Mouse (Mus musculus): ENCODE results near the gene Adamtsl2. TPM values are rescaled to one million over a fixed set of nuclear protein-coding genes. Genes with fewer than 3 reads are reported as not detected.

The Adamtsl2 gene
- total RNA-seq, 2 experiments from 2014 or later = 16.2 to 21.4 TPM

- Histone ChIP-seq H3K27ac (no peak overlapping the region), H3K4me3 (no peak overlapping the region)
- TF ChIP-seq CTCF (IDR thresholded peaks at IDR 0.05) = no peak
- intact Hi-C loops (cut with DNase I) = no loop called here
- DNase-seq (ENCODE audit: extremely low spot score in 1 of 2, low spot score in 2 of 2) = no peak
These were observed 67.7 kb downstream of the Adamtsl2 start for GRCm38 (mm10) chr2:27146840-27147239.

- Histone ChIP-seq H3K4me3 (no peak overlapping the region), H3K27ac (no peak overlapping the region)
- TF ChIP-seq CTCF (IDR thresholded peaks at IDR 0.05) = no peak
- intact Hi-C loops (cut with DNase I) = no loop called here
- peak in 1 of 2 experiments; percentile 37 for DNase-seq (ENCODE audit: extremely low spot score in 1 of 2, low spot score in 2 of 2)
These were observed 70.3 kb downstream of the Adamtsl2 start for GRCm38 (mm10) chr2:27149457-27149856.

GRCm38 (mm10) chr2:27154466-27155185, 75.4 kb downstream of the Adamtsl2 start:
- TF ChIP-seq CTCF (IDR thresholded peaks at IDR 0.05) = no peak
- H3K27ac ChIP-seq = no peak overlapping the region
- H3K4me3 ChIP-seq = no peak overlapping the region
- intact Hi-C loops (cut with DNase I) = no loop called here
- DNase-seq (ENCODE audit: extremely low spot score in 1 of 2, low spot score in 2 of 2) = no peak

GRCm38 (mm10) chr2:27156596-27156995, 77.4 kb downstream of the Adamtsl2 start:
- no peak for TF ChIP-seq CTCF (IDR thresholded peaks at IDR 0.05)
- intact Hi-C loops (cut with DNase I) = no loop called here
- Histone ChIP-seq H3K4me3 (no peak overlapping the region), H3K27ac (no peak overlapping the region)
- no peak for DNase-seq (ENCODE audit: extremely low spot score in 1 of 2, low spot score in 2 of 2)

Other genes starting within 250 kb of the Adamtsl2 start
- gene Abo, start 214.4 kb upstream of the Adamtsl2 start, total RNA-seq (2021) = not detected
- gene Surf6, start 176.5 kb upstream of the Adamtsl2 start, total RNA-seq (2021) = 10 to 100 TPM; 25.4 to 27.3 TPM
- 10 to 100 TPM; 44.5 to 46.6 TPM for gene Med22, start 168.7 kb upstream of the Adamtsl2 start, total RNA-seq (2021)
- 100 to 1,000 TPM; 208 to 232 TPM for gene Rpl7a, start 168.6 kb upstream of the Adamtsl2 start, total RNA-seq (2021)
- gene Surf2, start 163.0 kb upstream of the Adamtsl2 start, total RNA-seq (2021) = 10 to 100 TPM; 37.8 to 37.9 TPM
- 10 to 100 TPM; 96.6 to 97.2 TPM for gene Surf1, start 162.8 kb upstream of the Adamtsl2 start, total RNA-seq (2021)
- 10 to 100 TPM; 46.6 to 50.0 TPM for gene Surf4, start 145.5 kb upstream of the Adamtsl2 start, total RNA-seq (2021)
- gene Stkld1, start 145.3 kb upstream of the Adamtsl2 start, total RNA-seq (2021) = under 1 TPM in 1 of 2 experiments, not detected in 1; 0.37 TPM
- gene Rexo4, start 115.0 kb upstream of the Adamtsl2 start, total RNA-seq (2021) = 10 to 100 TPM; 60.1 to 69.6 TPM
- 1 to 10 TPM; 1.8 to 2.3 TPM for gene Adamts13, start 106.0 kb upstream of the Adamtsl2 start, total RNA-seq (2021)
- gene Cacfd1, start 69.5 kb upstream of the Adamtsl2 start, total RNA-seq (2021) = 10 to 100 TPM; 46.3 to 48.2 TPM
- gene Slc2a6, start 51.4 kb upstream of the Adamtsl2 start, total RNA-seq (2021) = 10 to 100 TPM; 28.9 to 29.1 TPM
- under 1 TPM in 1 of 2 experiments, not detected in 1; 0.75 TPM for gene Mymk, start 7.2 kb upstream of the Adamtsl2 start, total RNA-seq (2021)
- 100 to 1,000 TPM; 103 to 109 TPM for gene Fam163b, start 63.1 kb downstream of the Adamtsl2 start, total RNA-seq (2021)
- under 1 TPM; 0.23 to 0.30 TPM for gene Dbh, start 85.9 kb downstream of the Adamtsl2 start, total RNA-seq (2021)
- 1 to 10 TPM; 8.0 to 8.4 TPM for gene Sardh, start 169.0 kb downstream of the Adamtsl2 start, total RNA-seq (2021)